Mouse (Mus musculus) telencephalon, adult 2 months (tissue): ENCODE measurements around the gene Trim41.

Experiments
- DNase-seq: peaks from one replicate; pipeline ENCODE4 v3.0.0-alpha.2; 2011; ENCODE audit warnings: low read depth, low spot score

Gene Trim41

GRCm38 (mm10) chr11:48789973-48790823 lies 27.0 kb downstream of the Trim41 start:
- DNase-seq = no peak

DNA sequence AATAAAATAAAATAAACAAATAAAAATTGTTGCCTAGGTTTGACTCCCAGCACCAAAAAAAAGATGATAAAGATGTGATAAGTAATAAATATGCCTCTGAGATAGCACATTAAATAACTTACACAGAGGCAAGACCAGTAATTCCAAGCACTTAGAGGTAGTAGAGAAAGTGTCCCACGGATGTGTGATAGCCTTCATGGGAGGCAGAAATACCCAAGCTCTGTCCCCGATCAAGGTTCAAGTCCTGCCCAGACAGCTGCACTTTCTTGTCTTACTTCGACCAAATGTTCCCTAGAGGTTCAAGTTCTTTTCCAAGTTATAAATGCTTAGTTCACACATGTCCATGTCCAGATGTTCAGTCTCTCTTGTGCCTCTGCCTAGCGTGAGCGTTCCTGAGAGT lies 27.9 kb downstream of the Trim41 start:
- no peak for DNase-seq

DNA sequence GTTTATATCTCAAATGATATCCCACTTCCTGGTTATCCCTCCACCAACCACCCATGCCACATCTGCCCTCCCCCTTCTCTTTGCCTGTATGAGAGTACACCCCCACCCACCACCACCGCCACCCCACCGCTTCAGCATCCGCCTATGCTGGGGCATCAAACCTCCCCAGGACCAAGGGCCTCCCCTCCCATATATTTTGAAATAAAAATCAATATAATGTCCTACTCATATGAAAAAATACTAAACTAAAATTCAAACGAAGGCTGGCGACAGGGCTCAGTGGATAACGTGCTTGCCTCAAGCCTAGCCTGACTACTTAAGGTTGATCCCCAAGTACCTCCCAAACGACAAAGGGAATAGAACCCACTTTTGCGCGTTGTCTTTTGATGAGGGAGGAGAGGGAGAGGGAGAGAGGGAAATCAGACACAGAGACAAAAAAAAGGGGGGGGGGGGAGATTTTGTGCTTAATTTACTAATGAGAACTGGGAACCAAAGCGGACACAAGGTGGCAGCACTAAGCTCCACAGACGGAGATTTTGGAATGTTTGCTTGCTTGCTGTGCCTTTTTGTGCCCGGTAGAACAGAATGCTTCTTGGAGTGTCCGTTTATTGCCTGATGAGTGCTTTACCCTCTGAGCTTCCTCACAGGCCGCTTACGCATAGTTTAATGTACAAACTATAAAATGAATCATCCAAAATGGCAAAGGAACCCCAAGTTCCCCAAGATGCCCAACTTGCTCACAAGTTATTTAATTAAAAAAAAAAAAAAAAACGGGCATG lies 28.7 kb downstream of the Trim41 start:
- DNase-seq = no peak

DNA sequence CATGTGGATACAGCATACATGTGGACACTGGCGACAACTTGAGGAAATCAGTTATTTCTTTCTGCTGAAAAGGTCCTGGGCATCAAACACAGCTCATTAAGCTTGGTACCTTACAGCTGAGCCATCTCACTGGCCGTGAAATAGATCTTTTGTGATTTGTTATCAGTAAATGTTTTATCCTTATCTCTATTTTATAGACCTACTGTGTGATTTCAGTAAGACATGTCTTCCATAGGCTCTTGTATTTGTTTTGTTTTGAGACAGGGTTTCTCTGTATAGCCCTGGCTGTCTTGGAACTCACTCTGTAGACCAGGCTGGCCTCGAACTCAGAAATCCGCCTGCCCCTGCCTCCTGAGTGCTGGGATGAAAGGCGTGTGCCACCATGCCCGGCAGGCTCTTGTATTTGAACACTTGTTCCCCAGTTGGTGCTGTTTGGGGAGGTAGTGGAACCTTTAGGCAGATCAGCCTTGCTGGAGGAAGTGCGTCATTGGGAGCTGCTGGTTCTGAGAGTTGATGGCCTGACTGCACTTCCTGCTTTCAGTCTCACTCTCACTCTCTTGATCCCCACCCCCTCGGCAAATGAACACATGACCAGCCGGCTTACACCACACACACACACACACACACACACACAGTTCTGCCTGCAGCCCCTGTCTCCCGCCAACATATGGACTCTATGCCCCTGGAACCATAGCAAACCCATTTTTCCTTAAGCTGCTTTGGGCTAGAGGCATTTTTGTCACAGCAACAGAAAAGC lies 29.5 kb downstream of the Trim41 start:
- no peak for DNase-seq

- no peak for DNase-seq
These were observed 34.9 kb downstream of the Trim41 start for GRCm38 (mm10) chr11:48782243-48782642.

- DNase-seq = no peak
These were observed 37.7 kb downstream of the Trim41 start for GRCm38 (mm10) chr11:48779450-48779849.

DNA sequence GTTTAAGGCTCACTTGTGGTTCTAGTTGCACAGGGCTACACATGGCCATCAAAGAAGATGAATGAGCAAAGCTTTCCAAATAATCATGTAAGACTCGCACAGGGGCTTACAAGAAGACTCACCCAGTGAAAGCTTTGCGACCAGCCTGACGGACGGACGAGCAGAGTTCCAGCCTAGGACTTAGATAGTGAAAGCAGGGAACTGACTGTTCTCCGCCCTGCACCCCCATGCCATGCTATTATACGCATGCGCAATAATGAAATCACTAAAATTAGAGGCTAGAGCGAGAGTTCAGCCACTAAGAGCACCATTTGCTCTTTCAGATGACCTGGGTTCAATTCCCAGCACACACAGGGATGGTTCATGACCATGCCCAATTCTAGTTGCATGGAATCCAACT lies 39.9 kb downstream of the Trim41 start:
- DNase-seq = no peak

GRCm38 (mm10) chr11:48776664-48777063 lies 40.5 kb downstream of the Trim41 start:
- DNase-seq = no peak

- DNase-seq = no peak
These were observed 41.7 kb downstream of the Trim41 start for GRCm38 (mm10) chr11:48775483-48775882.

DNA sequence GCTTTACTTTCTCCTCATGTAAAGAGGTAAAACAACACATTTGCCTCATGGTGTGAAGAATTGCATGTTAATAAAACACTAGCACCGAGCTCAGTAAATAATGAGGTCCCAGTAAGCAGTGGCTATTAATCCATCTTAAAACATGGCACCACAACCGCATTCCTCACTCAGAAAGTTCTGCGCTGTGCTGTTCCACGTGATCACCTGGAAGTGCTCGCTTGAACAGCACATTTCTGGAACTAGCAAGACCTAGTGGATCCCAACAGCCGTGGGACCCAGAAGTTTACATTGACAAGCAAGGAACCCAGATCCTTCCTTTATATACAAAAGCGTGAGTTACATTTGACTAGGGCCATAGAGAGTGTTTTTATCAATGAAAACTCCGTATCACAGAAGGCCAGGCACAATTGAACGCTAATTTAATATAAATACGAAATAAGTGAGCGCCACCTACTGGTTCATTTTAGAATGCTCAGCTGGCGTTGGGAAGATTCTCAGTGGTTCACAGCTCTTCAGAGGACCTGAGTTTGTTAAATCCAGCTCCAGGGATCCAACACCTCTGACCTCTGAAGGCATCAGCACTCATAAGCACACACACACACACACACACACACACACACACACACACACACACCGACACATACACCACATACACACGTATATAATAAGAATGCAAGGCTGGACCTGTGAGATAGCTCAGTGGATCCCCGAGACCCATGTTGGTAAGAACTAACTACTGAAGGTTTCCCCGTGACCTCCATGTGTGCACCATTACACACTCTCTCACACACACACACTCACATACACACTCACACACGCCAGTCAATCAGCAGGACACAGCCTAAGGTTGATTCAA lies 42.5 kb downstream of the Trim41 start:
- peak; percentile 40 for DNase-seq

GRCm38 (mm10) chr11:48771691-48772090 lies 45.5 kb downstream of the Trim41 start:
- no peak for DNase-seq

DNA sequence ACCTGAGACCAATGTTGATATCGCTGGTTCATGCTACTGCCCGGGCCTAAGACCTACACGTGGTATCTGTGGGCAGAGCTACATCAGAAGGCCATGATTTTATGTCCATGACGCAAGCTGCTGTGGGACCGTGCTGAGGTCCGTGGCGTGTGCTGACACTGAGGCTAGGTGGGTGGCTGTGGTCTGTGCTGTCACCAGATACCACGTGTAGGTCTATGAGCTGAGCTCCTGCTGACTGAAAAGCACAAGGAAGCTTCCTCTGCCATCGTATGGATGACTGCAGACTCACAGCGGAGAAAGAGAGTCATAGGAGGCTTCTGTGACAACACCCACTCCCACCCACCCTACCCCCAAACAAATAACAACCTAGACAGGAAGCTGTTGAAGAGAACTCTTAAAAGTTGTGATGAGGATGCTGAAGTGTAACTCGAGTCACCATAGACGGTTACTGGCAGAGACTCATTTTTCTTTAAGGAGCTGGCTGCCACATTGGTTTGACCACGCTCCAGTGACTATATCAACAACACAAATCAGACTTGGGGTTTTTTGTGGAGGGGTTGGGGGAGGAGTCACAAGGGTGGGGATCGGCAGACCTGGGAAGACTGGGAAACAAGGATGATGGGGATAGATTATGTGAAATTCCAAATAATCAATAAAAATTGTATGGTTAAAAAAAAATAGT lies 49.8 kb downstream of the Trim41 start:
- no peak for DNase-seq

DNA sequence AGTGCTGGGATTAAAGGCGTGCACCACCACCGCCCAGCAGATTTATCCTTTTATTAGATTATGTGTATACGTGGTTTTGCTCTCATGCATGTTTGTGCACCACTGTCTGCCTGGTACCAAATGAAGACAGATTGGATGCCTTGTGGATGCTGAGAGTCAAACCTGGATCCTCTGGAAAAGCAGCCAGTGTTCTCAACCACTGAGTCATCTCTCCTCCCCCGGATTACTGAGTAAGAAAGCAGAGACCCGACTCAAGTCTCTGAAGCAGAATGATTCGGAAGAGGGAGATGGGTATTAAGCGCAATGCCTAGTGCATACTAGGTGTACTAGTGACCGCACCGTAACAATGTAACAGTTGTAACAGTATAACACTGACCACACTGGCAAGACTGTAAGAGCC lies 53.0 kb downstream of the Trim41 start:
- no peak for DNase-seq

DNA sequence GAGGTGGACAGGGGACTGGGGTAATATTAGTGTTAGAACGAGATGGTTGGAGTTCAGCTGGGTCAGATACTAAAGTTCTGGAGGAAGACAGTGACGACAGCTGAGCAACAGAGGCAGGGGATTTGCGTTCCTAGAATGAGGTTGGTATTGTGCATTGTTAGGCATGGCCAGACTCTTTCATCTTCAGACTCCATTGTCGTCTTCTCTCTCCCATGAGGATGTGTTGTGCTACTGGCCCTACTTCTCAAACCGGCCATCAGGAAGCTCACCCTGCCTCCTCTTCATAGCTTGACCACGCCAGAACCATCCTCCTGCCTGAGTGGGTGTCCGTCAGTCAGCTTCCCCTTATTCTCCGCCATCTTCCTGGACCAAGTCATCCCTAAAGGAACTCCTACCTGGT lies 58.1 kb downstream of the Trim41 start:
- no peak for DNase-seq
